Mouse (Mus musculus): ENCODE data around the gene Tnrc6b. TPM values are rescaled to one million over a fixed set of nuclear protein-coding genes. Genes with fewer than 3 reads are reported as not detected.
A peak's percentile ranks its signal among the peaks of the same experiment; 100 is the strongest.

Tnrc6b gene
- polyA plus RNA-seq, 1 experiment = 10.0 TPM

DNA sequence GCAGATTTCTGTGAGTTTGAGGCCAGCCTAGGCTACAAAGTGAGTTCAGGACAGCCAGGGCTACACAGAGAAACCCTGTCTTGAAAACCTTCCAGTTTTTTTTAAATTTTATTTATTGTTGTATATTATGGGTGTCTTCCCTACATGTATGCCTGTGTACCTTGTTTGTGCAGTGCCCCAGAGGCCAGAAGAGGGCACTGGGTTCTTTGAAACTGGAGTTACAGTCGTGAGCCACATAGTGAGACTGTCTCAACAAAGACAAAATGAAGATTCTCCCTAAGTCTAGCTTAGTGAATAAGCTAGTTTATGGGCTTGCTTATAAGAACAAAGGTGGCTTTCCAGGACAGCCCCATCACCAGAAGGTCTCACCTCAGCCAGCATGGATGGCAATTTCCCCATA, 25.4 kb downstream of the Tnrc6b start:
- DNase-seq (ENCODE audit: low read depth) = no peak

DNA sequence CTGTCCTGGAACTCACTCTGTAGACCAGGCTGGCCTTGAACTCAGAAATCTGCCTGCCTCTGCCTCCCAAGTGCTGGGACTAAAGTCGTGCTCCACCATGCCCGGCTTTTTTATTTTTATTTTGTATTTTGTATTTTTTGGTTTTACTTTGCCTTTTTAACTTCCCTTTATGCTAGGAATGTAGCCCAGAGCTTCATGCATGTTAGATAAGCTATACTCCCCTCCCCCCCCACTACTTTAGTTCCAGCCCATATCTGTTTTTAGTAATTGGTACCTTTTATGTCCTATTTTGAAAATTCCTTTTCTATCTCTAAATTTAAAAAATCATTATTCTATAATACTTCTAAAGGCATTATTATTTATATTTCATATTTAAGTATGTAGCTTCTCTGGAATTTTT, 27.1 kb downstream of the Tnrc6b start:
- DNase-seq (ENCODE audit: low read depth) = no peak

DNA sequence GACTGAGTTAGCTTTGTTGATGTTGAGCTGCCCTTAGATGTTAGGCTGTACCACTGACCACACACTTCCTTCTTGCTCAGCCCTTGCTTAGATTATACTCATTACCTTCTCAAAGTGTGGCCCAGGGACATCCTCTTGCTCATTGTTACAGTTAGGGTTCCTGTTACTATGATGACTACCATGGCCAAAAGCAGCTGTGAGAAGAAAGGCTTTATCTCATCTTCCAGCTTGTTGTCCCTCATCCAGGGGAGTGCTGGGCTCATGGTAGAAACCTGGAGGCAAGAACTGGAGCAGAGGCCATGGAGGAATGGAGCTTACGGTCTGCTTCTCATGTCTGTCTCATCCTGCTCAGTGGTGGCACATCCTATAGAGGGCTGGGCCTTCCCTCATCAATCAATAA, 28.9 kb downstream of the Tnrc6b start:
- DNase-seq (ENCODE audit: low read depth) = no peak

DNA sequence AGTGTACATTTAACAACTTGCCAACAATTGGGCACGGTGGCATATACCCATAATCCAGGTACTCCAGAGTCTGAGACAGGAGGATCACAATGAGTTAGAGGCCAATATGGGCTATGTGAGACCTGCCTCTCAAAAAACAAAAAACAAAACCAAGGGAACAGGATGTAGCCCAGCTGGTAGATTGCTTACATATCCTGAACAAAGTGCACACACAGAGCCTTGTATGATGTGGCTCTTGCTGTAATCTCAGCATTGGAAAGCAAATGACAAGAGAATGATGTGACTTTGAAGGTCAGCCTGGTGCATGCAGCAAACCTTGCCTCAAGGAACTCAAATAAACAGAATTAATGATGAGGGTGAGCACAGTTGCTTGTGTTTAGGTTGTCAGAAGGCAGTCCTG, 30.7 kb downstream of the Tnrc6b start:
- DNase-seq (ENCODE audit: low read depth) = no peak

DNA sequence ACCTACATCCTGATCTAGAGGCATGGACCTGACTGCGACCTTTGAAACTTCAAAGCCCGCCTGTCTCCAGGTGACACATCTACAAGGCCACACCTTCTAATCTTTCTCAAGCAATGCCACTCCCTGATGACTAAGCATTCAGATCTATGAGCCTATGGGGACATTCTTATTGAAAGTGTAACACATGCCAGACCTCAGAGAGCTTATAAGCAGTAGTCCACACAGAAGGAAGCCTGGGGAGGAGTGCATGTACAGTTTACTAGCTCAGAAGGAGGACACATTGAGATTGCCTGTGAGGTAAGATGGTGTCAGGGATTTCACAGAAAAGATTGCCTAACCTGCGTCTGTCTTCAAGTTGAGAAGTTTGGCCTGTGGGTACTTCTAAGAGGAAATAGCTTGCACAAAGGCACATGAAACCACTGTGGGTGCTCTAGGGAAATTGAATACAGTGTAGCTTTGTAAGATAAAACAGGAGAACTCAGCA, 31.9 kb downstream of the Tnrc6b start:
- DNase-seq (ENCODE audit: low read depth) = peak; percentile 83

DNA sequence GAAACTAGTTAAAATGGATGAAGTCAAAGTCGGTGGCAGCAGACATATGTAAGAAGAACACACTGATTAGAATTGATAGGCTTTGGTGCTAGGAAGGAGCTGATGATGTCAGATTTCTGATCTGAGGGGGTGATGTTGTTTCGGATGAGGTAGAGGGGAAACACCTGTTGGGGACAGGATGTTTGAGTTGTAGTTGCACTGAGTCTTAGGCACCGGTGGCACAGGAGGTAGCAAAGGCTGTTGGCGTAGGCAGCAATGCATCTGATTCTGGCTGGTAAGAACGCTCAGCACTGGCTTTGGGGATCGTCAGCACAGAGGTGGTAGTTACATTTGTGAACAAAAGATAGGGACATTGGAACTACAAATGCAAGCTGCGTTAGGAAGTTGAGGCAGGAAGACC, 32.5 kb downstream of the Tnrc6b start:
- DNase-seq (ENCODE audit: low read depth) = no peak

DNA sequence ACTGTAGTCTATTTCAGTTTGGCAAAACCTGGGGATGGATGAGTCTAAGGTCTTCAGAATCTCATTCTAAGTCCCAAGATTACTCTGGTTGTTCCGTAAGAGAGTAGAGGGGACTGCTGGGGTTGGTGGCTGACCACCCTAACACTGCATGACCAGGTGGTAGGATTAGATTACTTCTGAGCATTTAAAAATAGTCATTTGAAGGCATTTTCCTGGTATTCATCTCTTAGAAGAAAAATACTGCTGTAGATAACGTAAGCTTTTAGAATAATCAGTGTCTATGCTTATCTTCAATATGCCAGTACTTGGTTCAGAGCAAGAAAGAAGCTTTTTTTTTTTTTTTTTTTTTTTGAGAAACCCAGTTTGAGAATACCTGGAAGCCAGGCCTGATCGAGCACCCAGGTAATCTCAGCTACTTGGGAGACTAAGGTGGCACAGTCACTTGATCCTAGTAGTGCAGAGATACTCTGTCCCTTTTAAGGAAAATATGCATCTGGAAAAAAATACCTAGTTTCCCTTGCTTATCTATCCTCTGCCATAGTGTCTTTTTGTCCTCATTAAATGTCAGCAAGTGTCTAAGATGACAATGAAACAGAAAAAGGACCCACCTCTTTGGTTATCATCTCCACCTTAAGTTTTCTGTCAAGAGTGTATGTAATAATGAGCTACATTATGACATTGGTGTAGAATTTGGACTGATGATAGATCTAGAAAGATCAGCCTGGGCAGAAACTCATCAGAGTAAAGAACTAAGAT, 33.7 kb downstream of the Tnrc6b start:
- DNase-seq (ENCODE audit: low read depth) = no peak

DNA sequence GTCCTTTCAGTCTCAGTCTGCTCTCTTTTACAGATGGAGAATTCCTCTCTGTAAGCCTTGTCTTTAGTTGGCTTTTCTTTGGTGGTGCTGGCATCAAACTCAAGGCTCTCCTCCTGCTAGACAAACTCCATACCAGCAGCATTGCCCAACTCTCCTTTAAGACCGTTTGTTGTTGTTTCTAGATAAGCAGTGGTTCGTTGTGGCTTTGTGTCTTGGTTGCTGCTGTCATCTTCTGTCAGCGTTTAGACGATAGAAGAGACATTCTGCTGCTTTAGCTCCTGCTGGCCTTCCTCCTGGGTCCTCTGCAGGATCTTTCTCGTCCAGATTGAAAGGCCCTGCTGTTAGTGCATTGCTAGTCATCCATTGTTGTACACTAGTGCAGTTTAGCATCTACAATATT, 37.9 kb downstream of the Tnrc6b start:
- DNase-seq (ENCODE audit: low read depth) = no peak

DNA sequence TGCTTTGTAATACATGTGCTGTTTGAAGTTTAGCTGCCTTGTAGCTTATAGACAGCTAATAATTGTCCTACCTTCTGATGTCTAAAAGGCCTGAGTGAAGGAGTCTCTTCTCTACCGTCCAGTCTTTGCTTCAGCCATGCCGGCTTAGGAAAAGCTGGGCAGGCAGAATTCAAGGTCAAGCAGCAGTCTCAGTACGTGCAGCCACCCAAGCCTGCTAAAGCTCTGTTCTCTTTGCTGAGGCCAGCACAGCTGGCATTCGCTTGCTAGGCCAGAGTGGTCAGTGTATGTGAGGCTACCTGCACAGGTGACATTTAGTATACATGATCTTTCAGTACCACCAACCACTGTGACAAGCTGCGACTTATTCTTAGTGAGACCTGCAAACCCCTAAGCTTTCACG, 42.2 kb downstream of the Tnrc6b start:
- no peak for DNase-seq (ENCODE audit: low read depth)

DNA sequence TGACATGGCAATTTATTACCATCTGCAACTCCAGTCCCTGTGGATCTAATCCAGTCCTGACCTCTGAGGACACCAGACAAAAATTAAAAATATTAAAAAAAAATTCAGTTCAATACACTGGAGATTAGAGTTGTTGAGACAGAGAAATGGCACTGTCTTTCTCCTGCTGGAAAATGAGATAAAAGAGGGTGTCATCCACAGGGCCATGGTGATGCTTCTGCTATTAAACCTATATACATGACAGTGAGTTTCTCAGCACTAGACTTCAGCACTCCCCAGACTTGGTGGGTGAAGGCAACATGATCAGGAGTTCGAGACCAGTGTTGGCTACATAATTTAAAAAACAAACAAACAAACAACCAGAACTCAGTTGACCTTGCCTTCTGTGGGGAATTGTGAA, 43.0 kb downstream of the Tnrc6b start:
- no peak for DNase-seq (ENCODE audit: low read depth)

DNA sequence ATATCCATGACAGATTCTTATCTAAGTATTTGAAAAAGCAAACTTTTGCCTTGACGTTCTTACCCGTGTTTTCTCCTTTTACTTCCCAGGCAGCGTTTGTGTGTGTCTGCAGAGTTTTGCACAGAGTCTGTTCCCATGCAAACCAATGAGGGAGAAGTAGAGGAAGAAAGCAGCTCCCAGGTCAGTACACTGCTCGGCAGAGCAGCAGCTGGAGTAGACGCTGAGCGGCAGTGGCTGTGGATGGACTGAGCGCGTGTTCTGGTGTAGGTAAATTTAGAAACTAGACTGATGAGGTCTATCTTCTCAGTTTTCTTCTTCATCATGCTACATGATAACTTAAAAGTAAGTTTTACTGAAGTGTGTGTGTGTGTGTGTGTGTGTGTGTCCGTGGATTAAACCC, 48.3 kb downstream of the Tnrc6b start:
- DNase-seq (ENCODE audit: low read depth) = no peak

DNA sequence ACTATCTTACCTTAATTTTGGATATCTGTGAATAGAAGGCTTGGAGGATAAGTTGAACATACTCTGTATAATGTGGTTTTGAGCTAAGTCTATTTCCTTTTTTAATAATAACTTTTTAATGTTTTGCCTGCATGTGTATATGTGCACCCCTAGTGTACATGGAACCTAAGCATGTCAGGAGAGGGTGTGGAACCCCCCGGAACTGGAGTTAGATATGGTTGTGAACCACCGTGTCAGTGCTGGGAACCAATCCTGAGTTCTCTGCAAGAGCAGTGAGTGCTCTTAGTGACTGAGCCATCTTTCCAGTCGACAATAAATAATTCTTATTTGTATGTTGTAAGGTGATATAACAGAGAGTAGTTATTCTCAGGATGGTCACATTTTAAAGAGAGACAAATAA, 49.4 kb downstream of the Tnrc6b start:
- DNase-seq (ENCODE audit: low read depth) = no peak

DNA sequence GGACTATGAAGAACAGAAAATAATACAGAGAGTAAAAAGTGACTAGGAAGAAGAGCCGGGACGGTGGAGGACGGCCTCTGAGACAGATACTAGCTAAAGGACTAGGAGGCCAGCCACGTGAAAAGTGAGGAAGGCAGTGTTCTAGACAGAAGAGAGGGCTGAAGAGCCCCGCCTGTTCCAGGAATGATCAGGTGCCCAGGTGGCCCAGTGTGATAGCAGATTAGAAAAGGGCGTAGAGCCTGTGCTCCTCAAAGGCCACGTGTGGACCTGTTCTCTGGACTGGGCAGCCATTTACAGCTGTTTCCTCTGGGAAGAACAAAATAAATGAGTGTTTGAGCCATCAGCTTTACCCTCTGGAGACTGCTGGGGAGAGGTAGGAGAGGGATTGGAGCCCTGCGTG, 49.8 kb downstream of the Tnrc6b start:
- no peak for DNase-seq (ENCODE audit: low read depth)

DNA sequence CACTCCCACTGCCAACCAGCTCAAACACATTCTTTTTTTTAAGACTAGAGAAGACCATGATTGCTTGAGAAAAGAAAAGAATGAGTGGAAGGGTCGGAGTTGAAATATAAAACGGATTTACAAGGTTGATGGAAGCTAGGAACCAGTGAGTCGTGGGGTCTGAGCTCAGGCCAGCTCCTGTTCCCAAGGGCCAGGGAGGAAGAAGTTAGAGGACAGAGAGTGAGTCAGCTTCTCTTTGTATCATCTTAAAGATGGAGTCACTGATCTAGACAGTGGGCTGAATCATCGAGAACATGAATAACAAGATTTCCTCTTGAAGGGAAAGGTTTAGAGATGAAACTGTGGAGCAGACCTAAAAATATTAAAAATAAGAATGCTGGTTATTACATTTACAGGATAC, 51.5 kb downstream of the Tnrc6b start:
- no peak for DNase-seq (ENCODE audit: low read depth)

DNA sequence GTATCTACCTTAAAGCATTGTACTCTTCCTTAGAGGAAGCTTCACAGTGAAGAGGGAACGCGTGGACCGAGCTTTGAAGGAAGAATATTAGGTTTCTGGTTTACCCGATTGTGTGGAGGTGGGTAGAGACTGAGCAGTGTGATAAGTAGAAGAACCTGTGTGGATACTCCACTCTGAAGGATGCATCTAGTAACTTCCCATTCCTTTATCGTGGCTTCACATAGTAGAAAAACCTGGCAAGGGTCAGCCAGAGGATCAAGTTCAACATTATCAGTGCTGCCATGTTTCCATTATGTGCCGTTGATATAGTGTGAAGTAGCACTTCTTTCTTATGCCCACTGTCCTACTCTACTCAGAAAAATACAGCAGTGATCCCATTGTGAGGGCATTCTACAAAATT, 53.6 kb downstream of the Tnrc6b start:
- DNase-seq (ENCODE audit: low read depth) = no peak

DNA sequence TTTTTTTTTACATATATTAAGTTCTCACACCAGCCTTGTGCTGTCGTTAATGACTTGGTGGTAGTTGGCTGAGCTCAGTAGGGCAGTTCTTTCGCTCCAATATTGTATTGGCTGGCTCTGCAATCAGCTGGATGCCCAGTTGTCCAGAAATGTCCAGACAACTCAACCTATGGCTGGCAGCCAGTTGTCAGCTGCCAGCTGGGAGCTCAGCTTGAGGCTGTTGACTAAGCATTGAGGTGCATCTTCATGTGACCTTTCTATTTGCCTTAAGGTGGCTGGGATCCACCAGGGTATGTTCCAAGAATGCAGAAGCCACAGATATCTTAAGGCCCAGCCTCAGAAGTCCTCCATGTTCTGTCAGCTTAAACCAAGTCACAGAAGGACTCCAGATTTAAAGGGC, 54.3 kb downstream of the Tnrc6b start:
- no peak for DNase-seq (ENCODE audit: low read depth)

DNA sequence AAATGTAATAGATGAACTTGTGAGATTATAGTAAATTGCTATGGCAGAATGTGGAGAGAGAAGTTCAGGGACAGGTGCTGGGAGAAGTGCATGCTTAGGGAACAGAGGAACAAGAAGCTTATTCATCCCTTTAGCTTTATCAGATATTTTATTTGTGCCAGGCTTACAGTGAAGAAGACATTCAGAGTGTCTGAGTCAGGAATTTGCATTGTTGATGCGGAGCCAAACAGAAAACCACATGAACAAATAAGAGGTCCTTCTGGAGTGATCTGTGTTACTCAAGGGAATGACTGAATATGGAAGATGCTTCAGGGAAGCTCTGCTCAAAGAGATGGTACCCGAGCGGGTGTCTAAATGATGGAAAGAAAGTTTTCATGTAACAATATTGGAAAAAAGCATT, 57.1 kb downstream of the Tnrc6b start:
- DNase-seq (ENCODE audit: low read depth) = no peak

DNA sequence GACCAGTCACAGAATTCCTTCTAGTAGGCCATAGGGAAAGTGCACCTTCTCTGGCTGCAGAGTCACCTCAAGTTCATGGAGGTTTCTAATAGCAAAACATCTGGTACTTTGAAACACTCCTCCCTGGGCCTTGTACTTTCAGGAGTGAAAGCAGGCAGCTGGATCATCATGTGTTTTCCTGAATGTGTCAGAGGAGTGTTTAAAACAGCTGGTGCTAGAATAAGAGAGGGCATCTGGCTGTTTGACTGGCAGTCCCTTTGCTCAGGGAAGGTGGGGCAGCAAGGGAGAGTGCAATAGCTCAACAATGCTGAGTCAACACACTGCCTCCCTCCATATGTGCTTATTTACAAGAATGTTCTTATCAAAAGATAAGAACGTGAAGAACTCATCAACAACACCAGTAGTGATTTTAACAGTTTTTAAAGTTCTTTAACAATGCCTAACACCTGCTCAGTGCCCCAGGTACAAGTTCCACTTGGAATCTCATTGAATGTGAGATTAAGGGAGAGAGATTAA, 60.9 kb downstream of the Tnrc6b start:
- DNase-seq (ENCODE audit: low read depth) = no peak

DNA sequence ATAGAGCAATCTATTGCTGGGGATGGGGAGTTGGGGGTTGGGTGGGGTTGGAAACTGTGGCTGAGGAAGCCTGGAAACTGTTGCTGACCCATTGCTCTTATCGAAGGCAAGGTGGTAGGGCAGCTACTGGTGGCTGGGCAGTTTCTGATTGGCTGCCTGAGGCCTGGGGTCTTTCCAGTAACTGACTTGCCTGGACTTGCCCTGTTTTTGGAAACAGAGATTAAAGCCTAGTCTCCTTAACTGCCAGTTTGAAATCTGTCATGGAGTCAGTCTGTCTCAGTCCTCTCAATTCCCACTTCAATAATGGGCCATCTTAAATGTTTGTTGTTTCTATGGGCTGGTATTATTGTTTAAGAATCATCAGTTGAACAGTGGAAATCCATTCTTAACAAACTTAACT, 63.6 kb downstream of the Tnrc6b start:
- no peak for DNase-seq (ENCODE audit: low read depth)

DNA sequence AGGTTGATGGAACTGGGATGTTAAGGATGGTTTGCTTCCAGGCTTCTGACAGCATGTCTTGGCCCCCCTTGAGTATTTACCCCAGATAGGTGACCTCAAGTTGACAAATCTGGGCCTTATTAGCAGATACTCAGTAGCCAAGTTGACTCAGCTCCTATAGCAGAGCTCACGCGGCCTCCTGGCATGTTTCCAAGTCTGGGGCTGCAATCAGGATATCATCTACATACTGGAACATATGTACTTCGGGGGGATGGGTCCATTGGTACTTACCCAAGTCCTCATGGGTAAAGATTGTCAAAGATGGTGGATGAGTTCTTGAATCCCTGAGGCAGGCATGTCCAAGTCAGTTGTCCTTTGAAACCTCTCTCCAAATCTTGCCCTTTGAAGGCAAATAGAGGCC, 67.9 kb downstream of the Tnrc6b start:
- DNase-seq (ENCODE audit: low read depth) = no peak

DNA sequence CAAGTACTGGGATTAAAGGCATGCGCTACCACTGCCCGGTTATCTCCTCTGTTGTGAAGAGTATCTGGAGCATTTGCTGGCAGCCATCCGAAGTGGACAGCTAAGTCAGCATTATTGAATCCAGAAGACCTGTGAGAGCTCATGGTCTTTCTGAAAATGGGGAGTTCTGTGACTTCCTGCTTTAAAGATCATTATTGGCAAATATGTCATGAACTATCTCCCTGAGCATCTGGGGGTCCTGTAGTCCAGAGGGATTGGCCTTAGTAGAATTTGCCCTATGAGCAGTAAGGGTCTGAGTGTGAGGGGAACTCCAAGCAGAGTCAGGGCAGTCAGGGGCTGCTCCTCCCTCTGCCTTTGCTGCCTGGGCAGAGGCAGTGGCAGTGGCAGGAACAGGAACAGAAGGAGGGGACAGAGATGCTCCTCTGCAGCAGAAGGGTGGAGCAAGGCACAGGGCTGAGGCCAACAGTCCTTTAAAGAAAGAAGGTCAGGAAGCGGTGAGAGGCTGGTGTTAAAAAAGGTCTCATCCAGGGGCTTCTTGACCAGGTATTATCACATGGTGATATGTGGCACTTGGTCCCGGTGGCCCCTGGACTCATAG, 69.1 kb downstream of the Tnrc6b start:
- DNase-seq (ENCODE audit: low read depth) = no peak

DNA sequence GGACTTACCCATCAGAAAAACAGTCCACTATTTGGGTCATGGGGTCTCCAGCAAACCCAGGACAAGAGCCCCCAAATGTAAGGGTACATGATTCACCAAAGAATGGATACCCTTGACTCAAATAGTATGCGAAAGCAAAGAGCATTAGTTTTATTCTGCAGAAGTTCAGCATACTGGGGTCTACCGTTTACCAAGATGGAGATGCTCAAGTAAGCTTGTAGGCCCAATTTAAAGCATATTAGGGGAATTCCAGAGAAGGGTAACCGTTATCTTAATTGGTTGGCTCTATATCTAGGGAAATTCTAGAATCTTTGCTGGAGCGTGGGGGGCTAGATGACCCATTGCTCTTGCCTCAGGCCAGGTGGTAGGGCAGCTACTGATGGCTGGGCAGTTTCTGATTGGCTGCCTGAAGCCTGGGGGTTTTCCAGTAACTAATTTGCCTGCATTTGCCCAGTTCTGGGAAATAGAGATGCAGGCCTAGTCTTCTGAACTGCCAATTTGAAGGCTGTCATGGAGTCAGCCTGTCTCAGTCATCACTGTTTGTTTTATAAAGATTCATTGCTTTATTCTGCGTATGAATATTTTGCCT, 70.2 kb downstream of the Tnrc6b start:
- no peak for DNase-seq (ENCODE audit: low read depth)

DNA sequence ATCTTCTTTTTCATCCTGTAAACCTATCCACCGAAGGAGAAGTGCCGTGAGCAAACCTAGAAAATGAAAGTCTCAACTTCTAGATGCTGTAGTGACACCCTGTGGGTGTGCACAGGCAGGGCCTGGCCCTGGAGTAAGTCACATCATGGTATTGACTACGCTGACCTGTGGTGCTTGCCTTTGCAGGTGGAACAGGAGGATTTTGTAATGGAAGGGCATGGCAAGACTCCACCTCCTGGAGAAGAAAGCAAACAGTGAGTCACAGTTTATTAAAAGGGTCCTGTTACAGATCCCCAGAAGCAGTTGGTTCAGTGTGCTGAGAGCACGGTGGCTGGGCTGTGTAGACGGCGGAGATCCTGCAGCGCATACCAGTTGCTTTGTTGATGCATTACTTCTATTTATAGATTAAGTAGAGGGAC, 73.4 kb downstream of the Tnrc6b start:
- no peak for DNase-seq (ENCODE audit: low read depth)
